Mouse (Mus musculus) heart, embryonic 11.5 days (tissue): Measurements from ENCODE around the gene Tssk2. TPM values are rescaled to one million over a fixed set of nuclear protein-coding genes. Genes with fewer than 3 reads are reported as not detected.

Source experiments
- ATAC-seq: fragments of 200-750 bp; cut with Nextera tagmentation; replicated peaks from 2 replicates; pipeline ENCODE4 v1.8.0; 2017; ENCODE audit warnings: moderate library complexity; ENCODE audit not compliant: insufficient number of reproducible peaks, low FRiP score, low TSS enrichment
- H3K27ac ChIP-seq: fragments of 300-500 bp; sonication (generic); 2 replicates; pipeline ENCODE4 v1.5.1; 2014; ENCODE audit warnings: mild to moderate bottlenecking, low read depth, low read length
- H3K27me3 ChIP-seq: fragments of 300-500 bp; sonication (generic); 2 replicates; pipeline ENCODE4 v1.6.1; 2014; ENCODE audit warnings: mild to moderate bottlenecking, low read length, mixed read lengths; ENCODE audit not compliant: control insufficient read depth, insufficient read depth
- H3K36me3 ChIP-seq: fragments of 300-500 bp; sonication (generic); 2 replicates; pipeline ENCODE4 v1.6.1; 2014; ENCODE audit warnings: mild to moderate bottlenecking, low read length, moderate library complexity, mixed read lengths; ENCODE audit not compliant: control insufficient read depth, insufficient read depth
- H3K4me1 ChIP-seq: fragments of 300-500 bp; sonication (generic); 2 replicates; pipeline ENCODE4 v1.6.1; 2014; ENCODE audit warnings: low read length; ENCODE audit not compliant: control insufficient read depth, insufficient read depth
- H3K4me2 ChIP-seq: fragments of 300-500 bp; sonication (generic); 2 replicates; pipeline ENCODE4 v1.6.1; 2014; ENCODE audit warnings: mild to moderate bottlenecking, moderate library complexity
- H3K4me3 ChIP-seq: fragments of 300-500 bp; sonication (generic); 2 replicates; pipeline ENCODE4 v1.5.1; 2014; ENCODE audit warnings: low read depth, low read length
- H3K9ac ChIP-seq: fragments of 300-500 bp; sonication (generic); 2 replicates; pipeline ENCODE4 v1.6.1; 2014; ENCODE audit warnings: mild to moderate bottlenecking, low read depth, low read length, moderate library complexity
- H3K9me3 ChIP-seq: fragments of 300-500 bp; sonication (generic); replicated peaks from 2 replicates; pipeline ENCODE4 v1.6.1; 2016; ENCODE audit warnings: low read length; ENCODE audit not compliant: control insufficient read depth
- WGBS: fragments of 180-500 bp; shearing (Covaris S2); extraction: QIAGEN DNeasy Blood & Tissue Kit; methylation state at CpG from one replicate; pipeline ENCODE4 v1.1.7; 2014; ENCODE audit not compliant: insufficient replicate concordance; 5-methylcytosine and 5-hydroxymethylcytosine counted together
- polyA plus RNA-seq: library from polyadenylated mRNA; unstranded; fragments of >200 nt; fragmentation: Nextera tagmentation; extraction: Ambion mirVana; gene quantifications from 2 replicates; pipeline ENCODE4 v1.2.1, GENCODE M21; 2014

Gene Tssk2
- polyA plus RNA-seq, 1 experiment from 2014 or later: 0.11 TPM

- no peak overlapping the region for H3K9ac ChIP-seq
- peaks cover 7% of the 10 kb centered on the region for H3K27me3 ChIP-seq
- no peaks in the 10 kb centered on the region for H3K36me3 ChIP-seq
- no peak for ATAC-seq
- peaks cover 3% of the 10 kb centered on the region for H3K4me1 ChIP-seq
- WGBS: 70% methylated on average over 5 of the region's 5 CpGs
- no peaks in the 10 kb centered on the region for H3K9me3 ChIP-seq
- no peak overlapping the region for H3K27ac ChIP-seq
- no peak overlapping the region for H3K4me2 ChIP-seq
- no peak overlapping the region for H3K4me3 ChIP-seq
Observed at GRCm38 (mm10) chr16:17931906-17932460, 33.5 kb downstream of the Tssk2 start.

- no peak for ATAC-seq
- no peaks in the 10 kb centered on the region for H3K36me3 ChIP-seq
- 51% methylated on average over 9 of the region's 9 CpGs for WGBS
- H3K4me2 ChIP-seq: no peak overlapping the region
- no peak overlapping the region for H3K4me3 ChIP-seq
- H3K27ac ChIP-seq: no peak overlapping the region
- peaks cover 15% of the 10 kb centered on the region for H3K27me3 ChIP-seq
- H3K4me1 ChIP-seq: peaks cover 7% of the 10 kb centered on the region
- H3K9me3 ChIP-seq: no peaks in the 10 kb centered on the region
- no peak overlapping the region for H3K9ac ChIP-seq
Observed at GRCm38 (mm10) chr16:17933594-17934444, 35.4 kb downstream of the Tssk2 start.

GRCm38 (mm10) chr16:17934445-17934910 lies 36.0 kb downstream of the Tssk2 start:
- no peak for ATAC-seq
- H3K9ac ChIP-seq: no peak overlapping the region
- WGBS: 58% methylated on average over 3 of the region's 3 CpGs
- H3K9me3 ChIP-seq: no peaks in the 10 kb centered on the region
- H3K27ac ChIP-seq: no peak overlapping the region
- H3K4me3 ChIP-seq: no peak overlapping the region
- peaks cover 15% of the 10 kb centered on the region for H3K27me3 ChIP-seq
- H3K36me3 ChIP-seq: no peaks in the 10 kb centered on the region
- H3K4me1 ChIP-seq: peaks cover 7% of the 10 kb centered on the region
- H3K4me2 ChIP-seq: no peak overlapping the region

- H3K9me3 ChIP-seq: no peaks in the 10 kb centered on the region
- no peak for ATAC-seq
- H3K27me3 ChIP-seq: peaks cover 15% of the 10 kb centered on the region
- no peak overlapping the region for H3K4me2 ChIP-seq
- peaks cover 7% of the 10 kb centered on the region for H3K4me1 ChIP-seq
- WGBS: 76% methylated on average over 10 of the region's 10 CpGs
- H3K4me3 ChIP-seq: no peak overlapping the region
- H3K36me3 ChIP-seq: no peaks in the 10 kb centered on the region
- no peak overlapping the region for H3K27ac ChIP-seq
- H3K9ac ChIP-seq: no peak overlapping the region
Observed at GRCm38 (mm10) chr16:17936776-17937175, 38.3 kb downstream of the Tssk2 start.

GRCm38 (mm10) chr16:17938187-17938586 lies 39.8 kb downstream of the Tssk2 start:
- Histone ChIP-seq H3K4me2 (no peak overlapping the region), H3K27ac (no peak overlapping the region), H3K36me3 (no peaks in the 10 kb centered on the region), H3K9me3 (no peaks in the 10 kb centered on the region), H3K9ac (no peak overlapping the region), H3K4me3 (no peak overlapping the region), H3K4me1 (peaks cover 7% of the 10 kb centered on the region), H3K27me3 (peaks cover 15% of the 10 kb centered on the region)
- WGBS: 53% methylated on average over 7 of the region's 7 CpGs
- ATAC-seq: no peak

GRCm38 (mm10) chr16:17938821-17939220 lies 40.4 kb downstream of the Tssk2 start:
- H3K4me1 ChIP-seq: peaks cover 7% of the 10 kb centered on the region
- no peaks in the 10 kb centered on the region for H3K36me3 ChIP-seq
- no peak overlapping the region for H3K27ac ChIP-seq
- H3K9ac ChIP-seq: no peak overlapping the region
- ATAC-seq: peak; percentile 63; the same call in 1 of the 2 replicates
- peaks cover 15% of the 10 kb centered on the region for H3K27me3 ChIP-seq
- no peak overlapping the region for H3K4me3 ChIP-seq
- peak overlapping the region; percentile 22; the same call in 1 of the 2 replicates for H3K4me2 ChIP-seq
- WGBS: 9% methylated on average over 7 of the region's 7 CpGs
- no peaks in the 10 kb centered on the region for H3K9me3 ChIP-seq

GRCm38 (mm10) chr16:17939255-17939751 lies 40.9 kb downstream of the Tssk2 start:
- peaks cover 15% of the 10 kb centered on the region for H3K27me3 ChIP-seq
- H3K36me3 ChIP-seq: no peaks in the 10 kb centered on the region
- H3K9ac ChIP-seq: no peak overlapping the region
- H3K4me2 ChIP-seq: no peak overlapping the region
- no peak for ATAC-seq
- no peaks in the 10 kb centered on the region for H3K9me3 ChIP-seq
- 42% methylated on average over 9 of the region's 9 CpGs for WGBS
- no peak overlapping the region for H3K4me3 ChIP-seq
- H3K27ac ChIP-seq: no peak overlapping the region
- peaks cover 7% of the 10 kb centered on the region for H3K4me1 ChIP-seq

GRCm38 (mm10) chr16:17943466-17943865 lies 45.0 kb downstream of the Tssk2 start:
- WGBS: 65% methylated on average over 8 of the region's 8 CpGs
- H3K27me3 ChIP-seq: peaks cover under 1% of the 10 kb centered on the region; the same call in 1 of the 2 replicates
- H3K27ac ChIP-seq: no peak overlapping the region
- no peak overlapping the region for H3K4me2 ChIP-seq
- H3K36me3 ChIP-seq: no peaks in the 10 kb centered on the region
- no peak overlapping the region for H3K4me3 ChIP-seq
- ATAC-seq: no peak
- no peak overlapping the region for H3K9ac ChIP-seq
- H3K9me3 ChIP-seq: no peaks in the 10 kb centered on the region
- H3K4me1 ChIP-seq: no peaks in the 10 kb centered on the region; the same call in 1 of the 2 replicates
